Mouse (Mus musculus): ENCODE data around the gene Vmn1r111. TPM values are rescaled to one million over a fixed set of nuclear protein-coding genes. Genes with fewer than 3 reads are reported as not detected.
"Not testable (repeated sequence)": the region's sequence is repeated elsewhere in the genome, so short reads cannot be mapped to it uniquely, and the experiment has no call there.

The Vmn1r111 gene
- polyA plus RNA-seq (2012; rRNA removed) = not detected in 2 replicates

DNA sequence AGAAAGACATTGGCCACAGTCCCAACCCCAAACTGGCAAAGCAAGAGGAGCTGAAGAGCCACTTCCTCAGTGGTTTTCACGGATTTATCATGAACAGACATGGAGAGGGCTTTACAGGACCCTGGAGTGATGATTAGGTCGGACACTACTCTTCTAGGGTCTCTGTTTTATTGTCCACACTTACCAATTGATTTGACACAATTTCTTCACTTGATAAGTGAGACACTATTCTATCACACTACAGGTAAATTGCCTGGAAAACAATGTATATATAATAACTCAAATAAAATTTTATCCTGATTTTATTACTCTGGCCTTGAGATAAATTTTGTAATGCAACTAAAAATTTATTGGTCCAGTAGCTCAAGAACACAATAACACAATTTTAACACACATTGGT is at the start of gene Vmn1r111:
TSS of gene Vmn1r111 (minus strand) at position 101 of the 400 bp plus-strand sequence.
- H3K4me1 ChIP-seq (ENCODE audit: control insufficient read depth, insufficient read depth, low read length); H3K4me3 ChIP-seq (replicated peaks; ENCODE audit: insufficient read depth, low read depth, low read length); DNase-seq; H3K27ac ChIP-seq (ENCODE audit: insufficient read depth, low read length); H3K27me3 ChIP-seq (ENCODE audit: control insufficient read depth, insufficient read depth, low read length): not testable (repeated sequence)
- WGBS = no CpG with 5 or more reads among the region's 2 CpGs

DNA sequence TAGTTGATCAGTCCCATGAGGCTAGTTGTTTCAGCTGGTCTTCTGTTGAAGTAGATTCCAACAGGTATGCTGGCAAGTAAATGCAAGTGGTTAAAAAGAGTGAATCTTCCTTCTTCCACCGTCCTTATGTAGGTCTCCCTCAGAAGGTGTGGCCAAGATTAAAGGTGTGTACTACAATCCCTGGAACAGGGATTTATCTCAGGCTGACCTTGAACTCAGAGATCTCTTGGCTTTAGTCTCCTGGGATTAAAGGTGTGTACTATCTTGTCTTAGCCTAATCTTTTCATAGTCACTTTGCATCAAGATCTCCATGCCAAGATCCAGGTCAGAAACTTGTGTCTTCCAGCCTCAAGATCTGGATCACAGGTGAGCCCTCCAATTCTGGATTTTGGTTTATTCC is 27.5 kb upstream of the Vmn1r111 start, which contains the start of gene Gm10668:
TSS of gene Gm10668 (minus strand) at position 101 of the 400 bp plus-strand sequence.
- H3K27ac ChIP-seq (ENCODE audit: insufficient read depth, low read length); H3K4me1 ChIP-seq (ENCODE audit: control insufficient read depth, insufficient read depth, low read length); H3K4me3 ChIP-seq (replicated peaks; ENCODE audit: insufficient read depth, low read depth, low read length); DNase-seq; H3K27me3 ChIP-seq (ENCODE audit: control insufficient read depth, insufficient read depth, low read length): not testable (repeated sequence)
- no CpG with 5 or more reads among the region's 1 CpGs for whole genome bisulfite sequencing

DNA sequence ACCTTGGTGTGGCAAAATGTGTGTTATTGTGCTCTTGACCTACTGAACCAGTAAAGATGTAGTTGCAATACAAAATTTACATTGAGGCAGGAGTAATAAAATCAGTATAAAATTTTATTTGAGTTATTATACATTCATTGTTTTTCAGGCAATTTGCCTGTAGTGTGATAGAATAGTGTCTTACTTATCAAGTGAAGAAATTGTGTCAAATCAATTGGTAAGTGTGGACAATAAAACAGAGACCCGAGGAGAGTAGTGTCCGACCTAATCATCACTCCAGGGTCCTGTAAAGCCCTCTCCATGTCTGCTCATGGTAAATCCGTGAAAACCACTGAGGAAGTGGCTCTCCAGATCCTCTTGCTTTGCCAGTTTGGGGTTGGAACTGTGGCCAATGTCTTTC is 34.4 kb downstream of the Vmn1r111 start, which contains the start of gene Vmn1r107:
TSS of gene Vmn1r107 (plus strand) at position 301 of the 400 bp plus-strand sequence.
- not testable (repeated sequence) for H3K4me1 ChIP-seq (ENCODE audit: control insufficient read depth, insufficient read depth, low read length); H3K4me3 ChIP-seq (replicated peaks; ENCODE audit: insufficient read depth, low read depth, low read length); H3K27me3 ChIP-seq (ENCODE audit: control insufficient read depth, insufficient read depth, low read length); H3K27ac ChIP-seq (ENCODE audit: insufficient read depth, low read length); DNase-seq
- no CpG with 5 or more reads among the region's 3 CpGs for WGBS

Other genes starting within 250 kb of the Vmn1r111 start
- gene Gm10670, start 228.3 kb downstream of the Vmn1r111 start, polyA plus RNA-seq (2012; rRNA removed) = not detected in 2 replicates
- not detected in 2 replicates for gene Vmn1r103, start 192.7 kb downstream of the Vmn1r111 start, polyA plus RNA-seq (2012; rRNA removed)
- gene Vmn1r104, start 169.4 kb downstream of the Vmn1r111 start, polyA plus RNA-seq (2012; rRNA removed) = not detected in 2 replicates
- not detected in 2 replicates for gene Gm5726, start 157.5 kb downstream of the Vmn1r111 start, polyA plus RNA-seq (2012; rRNA removed)
- gene Gm4141, start 127.0 kb downstream of the Vmn1r111 start, polyA plus RNA-seq (2012; rRNA removed) = not detected in 2 replicates
- gene Gm4513, start 104.2 kb downstream of the Vmn1r111 start, polyA plus RNA-seq (2012; rRNA removed) = not detected in 2 replicates
- gene Vmn1r107, start 34.3 kb downstream of the Vmn1r111 start, polyA plus RNA-seq (2012; rRNA removed) = not detected in 2 replicates
- gene Gm10668, start 27.4 kb upstream of the Vmn1r111 start, polyA plus RNA-seq (2012; rRNA removed) = not detected in 2 replicates
- gene Vmn1r112, start 68.0 kb upstream of the Vmn1r111 start, polyA plus RNA-seq (2012; rRNA removed) = not detected in 2 replicates
- not detected in 2 replicates for gene Vmn1r113, start 84.1 kb upstream of the Vmn1r111 start, polyA plus RNA-seq (2012; rRNA removed)
- not detected in 2 replicates for gene Vmn1r114, start 109.0 kb upstream of the Vmn1r111 start, polyA plus RNA-seq (2012; rRNA removed)
- gene Vmn1r115, start 141.8 kb upstream of the Vmn1r111 start, polyA plus RNA-seq (2012; rRNA removed) = not detected in 2 replicates
- gene Vmn1r116, start 169.0 kb upstream of the Vmn1r111 start, polyA plus RNA-seq (2012; rRNA removed) = not detected in 2 replicates
- not detected in 2 replicates for gene Vmn1r117, start 180.9 kb upstream of the Vmn1r111 start, polyA plus RNA-seq (2012; rRNA removed)
- gene Vmn1r118, start 209.1 kb upstream of the Vmn1r111 start, polyA plus RNA-seq (2012; rRNA removed) = not detected in 2 replicates

All from cerebellum, adult 2 months (tissue).